Mouse (Mus musculus): ENCODE results near the gene Bcl11a. TPM values are rescaled to one million over a fixed set of nuclear protein-coding genes. Genes with fewer than 3 reads are reported as not detected.
A peak's percentile ranks its signal among the peaks of the same experiment; 100 is the strongest.

Bcl11a gene
- polyA plus RNA-seq (2012; rRNA removed) = 9.5 and 10.4 TPM in 2 replicates

DNA sequence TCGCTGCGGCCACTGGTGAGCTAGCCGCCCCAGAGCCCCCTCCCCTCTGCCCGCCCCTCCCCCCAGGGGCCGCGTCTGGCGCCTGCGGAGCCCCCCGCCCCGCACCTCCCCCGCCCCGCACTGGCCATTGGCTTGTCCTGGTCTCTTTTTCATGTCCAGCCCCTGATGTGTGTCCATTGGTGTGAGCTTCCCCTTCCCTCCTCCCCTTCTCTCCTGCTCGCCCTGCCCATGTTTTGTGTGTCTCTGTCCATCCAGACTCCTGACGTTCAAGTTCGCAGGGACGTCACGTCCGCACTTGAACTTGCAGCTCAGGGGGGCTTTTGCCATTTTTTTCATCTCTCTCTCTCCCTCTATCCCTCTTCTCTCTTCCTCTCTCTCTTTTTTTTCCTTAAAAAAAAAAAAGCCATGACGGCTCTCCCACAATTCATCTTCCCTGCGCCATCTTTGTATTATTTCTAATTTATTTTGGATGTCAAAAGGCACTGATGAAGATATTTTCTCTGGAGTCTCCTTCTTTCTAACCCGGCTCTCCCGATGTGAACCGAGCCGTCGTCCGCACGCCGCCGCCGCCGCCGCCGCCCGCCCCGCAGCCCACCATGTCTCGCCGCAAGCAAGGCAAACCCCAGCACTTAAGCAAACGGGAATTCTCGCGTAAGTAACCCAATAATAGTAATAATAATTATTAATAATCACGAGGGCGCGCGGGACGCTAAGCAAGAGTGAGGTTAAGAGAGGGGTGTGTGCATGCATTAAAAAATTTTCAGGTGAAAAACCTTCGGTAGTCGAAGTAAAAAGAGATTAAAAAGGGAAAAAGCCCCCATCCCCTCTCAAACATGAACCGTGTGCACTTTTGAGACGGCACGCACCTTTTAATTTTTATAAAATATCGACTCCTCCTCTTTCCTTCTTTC lies at the start of gene Bcl11a:
Gene Bcl11a (plus strand): TSS at position 262 of the 911 bp plus-strand sequence.
- DNase-seq = peak in 1 of 2 experiments; percentile 12
- no peak within 1 kb of the TSS for H3K27ac ChIP-seq (ENCODE audit: insufficient read depth, low read length)
- H3K4me3 ChIP-seq (replicated peaks; ENCODE audit: insufficient read depth, low read depth, low read length) = peak within 1 kb of the TSS; percentile 59
- H3K27me3 ChIP-seq (ENCODE audit: control insufficient read depth, insufficient read depth, low read length) = peaks cover 23% of the 10 kb centered on the region; the same call in 1 of the 2 replicates
- no peaks in the 10 kb centered on the region; the same call in 1 of the 2 replicates for H3K4me1 ChIP-seq (ENCODE audit: control insufficient read depth, insufficient read depth, low read length)
- 2% methylated on average over 39 of the region's 51 CpGs for WGBS
- no peak for TF ChIP-seq CTCF (IDR thresholded peaks at IDR 0.05; ENCODE audit: borderline replicate concordance, insufficient read depth, low read depth, low read length)
- TF ChIP-seq POLR2A (IDR thresholded peaks at IDR 0.05; ENCODE audit: borderline replicate concordance, insufficient read depth, low read length) = no peak

DNA sequence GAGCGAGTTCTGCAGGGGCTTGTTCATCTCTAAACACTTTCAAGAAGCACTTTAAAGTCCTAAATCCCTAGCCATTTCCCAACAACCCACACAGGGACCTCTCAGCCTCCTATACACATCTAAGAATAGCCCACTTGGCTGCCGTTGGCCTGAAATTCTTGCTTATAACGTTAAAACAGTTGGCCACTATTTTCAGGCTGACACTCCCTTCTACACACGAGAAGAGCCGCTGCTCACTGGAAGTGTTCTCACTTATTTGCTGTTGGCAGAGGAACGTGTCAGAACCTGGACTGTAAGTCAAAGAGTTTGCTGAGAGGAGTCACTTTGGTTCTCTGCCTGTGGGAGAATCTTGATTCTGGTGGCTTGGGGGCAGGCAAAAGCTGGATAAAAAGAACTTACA lies 33.8 kb upstream of the Bcl11a start:
- no peak for TF ChIP-seq CTCF (IDR thresholded peaks at IDR 0.05; ENCODE audit: borderline replicate concordance, insufficient read depth, low read depth, low read length)
- no peak for TF ChIP-seq POLR2A (IDR thresholded peaks at IDR 0.05; ENCODE audit: borderline replicate concordance, insufficient read depth, low read length)
- H3K4me3 ChIP-seq (replicated peaks; ENCODE audit: insufficient read depth, low read depth, low read length) = no peak overlapping the region
- DNase-seq = no peak
- H3K27me3 ChIP-seq (ENCODE audit: control insufficient read depth, insufficient read depth, low read length) = no peaks in the 10 kb centered on the region
- WGBS = 62% methylated on average over 6 of the region's 6 CpGs
- H3K27ac ChIP-seq (ENCODE audit: insufficient read depth, low read length) = no peak overlapping the region
- H3K4me1 ChIP-seq (ENCODE audit: control insufficient read depth, insufficient read depth, low read length) = no peaks in the 10 kb centered on the region

DNA sequence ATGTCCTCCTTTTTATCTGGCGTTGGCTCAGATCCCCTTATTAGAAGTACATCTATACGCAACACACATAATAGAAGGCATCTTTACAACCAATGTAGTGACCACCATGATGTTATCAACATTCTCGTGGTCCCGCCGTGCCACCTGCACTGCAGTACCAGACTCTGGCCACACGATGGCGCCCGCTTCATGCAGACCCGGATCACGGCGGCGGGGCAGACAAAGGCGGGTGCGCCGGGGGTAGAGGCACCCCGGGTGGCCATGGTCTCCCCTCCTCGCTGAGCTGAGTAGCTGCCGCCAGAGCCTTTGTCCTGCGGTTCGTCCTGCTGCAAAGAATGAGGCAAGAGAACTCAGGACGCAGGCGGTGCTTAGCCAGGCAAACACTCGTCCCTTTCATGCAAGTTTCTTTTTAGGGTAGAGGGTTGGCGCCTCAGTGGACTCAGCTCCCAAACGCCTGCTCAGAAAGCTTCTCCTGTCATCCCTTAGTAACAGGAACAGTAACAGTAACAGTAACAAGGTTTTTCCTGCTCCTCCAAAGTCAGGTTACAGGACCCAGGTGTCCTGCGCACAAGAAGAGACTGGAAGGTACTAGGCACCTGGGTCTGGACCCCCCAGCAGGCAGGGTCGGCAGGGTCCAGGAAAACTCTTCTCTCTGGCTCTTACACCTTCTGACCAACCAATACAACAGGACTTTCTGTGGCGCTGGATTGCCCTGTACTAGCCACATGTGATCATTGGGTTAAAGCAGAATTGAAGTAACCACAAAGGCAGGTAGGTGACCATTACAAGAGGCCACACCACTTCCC lies 28.4 kb upstream of the Bcl11a start:
- no peaks in the 10 kb centered on the region for H3K4me1 ChIP-seq (ENCODE audit: control insufficient read depth, insufficient read depth, low read length)
- peak overlapping the region; percentile 24 for H3K4me3 ChIP-seq (replicated peaks; ENCODE audit: insufficient read depth, low read depth, low read length)
- peak; percentile 44 to 72 for DNase-seq
- 5% methylated on average over 28 of the region's 28 CpGs for WGBS
- TF ChIP-seq CTCF (IDR thresholded peaks at IDR 0.05; ENCODE audit: borderline replicate concordance, insufficient read depth, low read depth, low read length) = peak; percentile 96
- no peak for TF ChIP-seq POLR2A (IDR thresholded peaks at IDR 0.05; ENCODE audit: borderline replicate concordance, insufficient read depth, low read length)
- H3K27ac ChIP-seq (ENCODE audit: insufficient read depth, low read length) = no peak overlapping the region
- no peaks in the 10 kb centered on the region for H3K27me3 ChIP-seq (ENCODE audit: control insufficient read depth, insufficient read depth, low read length)

GRCm38 (mm10) chr11:24050032-24050757 lies 27.7 kb upstream of the Bcl11a start:
- Histone ChIP-seq H3K27me3 (ENCODE audit: control insufficient read depth, insufficient read depth, low read length) (no peaks in the 10 kb centered on the region), H3K4me3 (replicated peaks; ENCODE audit: insufficient read depth, low read depth, low read length) (no peak overlapping the region), H3K4me1 (ENCODE audit: control insufficient read depth, insufficient read depth, low read length) (no peaks in the 10 kb centered on the region), H3K27ac (ENCODE audit: insufficient read depth, low read length) (no peak overlapping the region)
- TF ChIP-seq POLR2A (IDR thresholded peaks at IDR 0.05; ENCODE audit: borderline replicate concordance, insufficient read depth, low read length) = no peak
- TF ChIP-seq CTCF (IDR thresholded peaks at IDR 0.05; ENCODE audit: borderline replicate concordance, insufficient read depth, low read depth, low read length) = no peak
- no peak for DNase-seq
- WGBS = 87% methylated on average over 11 of the region's 11 CpGs

- TF ChIP-seq POLR2A (IDR thresholded peaks at IDR 0.05; ENCODE audit: borderline replicate concordance, insufficient read depth, low read length) (no peak), CTCF (IDR thresholded peaks at IDR 0.05; ENCODE audit: borderline replicate concordance, insufficient read depth, low read depth, low read length) (no peak)
- Histone ChIP-seq H3K27me3 (ENCODE audit: control insufficient read depth, insufficient read depth, low read length) (no peaks in the 10 kb centered on the region), H3K4me3 (replicated peaks; ENCODE audit: insufficient read depth, low read depth, low read length) (no peak overlapping the region), H3K27ac (ENCODE audit: insufficient read depth, low read length) (no peak overlapping the region), H3K4me1 (ENCODE audit: control insufficient read depth, insufficient read depth, low read length) (no peaks in the 10 kb centered on the region)
- WGBS = 76% methylated on average over 6 of the region's 6 CpGs
- DNase-seq = no peak
Measured at GRCm38 (mm10) chr11:24052882-24053281, 25.0 kb upstream of the Bcl11a start.

DNA sequence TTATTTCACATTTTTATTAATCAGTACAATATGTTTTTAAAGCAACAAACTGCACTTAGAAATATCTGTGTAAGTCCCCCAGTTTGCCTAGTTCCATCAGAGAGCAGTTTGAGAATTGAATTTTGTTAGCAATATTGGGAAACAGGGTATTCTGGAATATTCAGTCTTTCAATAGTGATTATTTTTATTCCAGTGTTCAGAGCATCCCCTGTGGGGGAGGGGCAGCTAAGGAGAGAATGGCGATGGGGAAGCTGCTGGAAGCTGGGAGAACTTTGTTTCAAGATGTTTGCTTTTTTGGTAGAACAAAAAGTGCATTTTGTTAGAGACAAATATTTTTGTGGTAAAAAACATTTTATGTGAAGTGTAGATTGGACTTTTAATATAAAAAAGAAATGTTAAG lies 18.7 kb upstream of the Bcl11a start:
- Histone ChIP-seq H3K27ac (ENCODE audit: insufficient read depth, low read length) (no peak overlapping the region), H3K4me3 (replicated peaks; ENCODE audit: insufficient read depth, low read depth, low read length) (no peak overlapping the region), H3K27me3 (ENCODE audit: control insufficient read depth, insufficient read depth, low read length) (peaks cover 2% of the 10 kb centered on the region; the same call in 1 of the 2 replicates), H3K4me1 (ENCODE audit: control insufficient read depth, insufficient read depth, low read length) (no peaks in the 10 kb centered on the region)
- no peak for DNase-seq
- TF ChIP-seq CTCF (IDR thresholded peaks at IDR 0.05; ENCODE audit: borderline replicate concordance, insufficient read depth, low read depth, low read length) (no peak), POLR2A (IDR thresholded peaks at IDR 0.05; ENCODE audit: borderline replicate concordance, insufficient read depth, low read length) (no peak)
- 44% methylated on average over 1 of the region's 1 CpGs for WGBS

DNA sequence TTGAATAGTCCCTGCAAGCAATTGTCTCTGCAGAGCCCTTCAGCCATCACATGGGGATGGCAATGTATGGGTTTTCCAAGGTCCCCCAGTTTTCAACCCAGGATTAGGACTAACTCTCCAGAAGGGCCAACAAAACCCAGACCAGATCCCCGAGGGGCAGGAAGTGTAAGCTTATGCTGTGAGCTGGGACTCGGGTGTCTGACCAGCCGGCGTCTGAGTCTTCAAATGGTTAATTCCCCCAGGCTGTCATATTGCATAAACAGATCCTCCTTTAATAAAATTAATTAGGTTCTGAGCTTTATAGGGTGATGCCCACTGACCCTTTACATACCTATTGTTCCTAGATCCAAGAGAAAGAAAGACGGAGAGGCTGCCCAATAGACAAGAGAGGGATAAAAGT lies 17.4 kb upstream of the Bcl11a start:
- no peak for DNase-seq
- Histone ChIP-seq H3K4me3 (replicated peaks; ENCODE audit: insufficient read depth, low read depth, low read length) (no peak overlapping the region), H3K27ac (ENCODE audit: insufficient read depth, low read length) (no peak overlapping the region), H3K27me3 (ENCODE audit: control insufficient read depth, insufficient read depth, low read length) (peaks cover 2% of the 10 kb centered on the region; the same call in 1 of the 2 replicates), H3K4me1 (ENCODE audit: control insufficient read depth, insufficient read depth, low read length) (no peaks in the 10 kb centered on the region)
- WGBS = 15% methylated on average over 5 of the region's 5 CpGs
- TF ChIP-seq CTCF (IDR thresholded peaks at IDR 0.05; ENCODE audit: borderline replicate concordance, insufficient read depth, low read depth, low read length) (no peak), POLR2A (IDR thresholded peaks at IDR 0.05; ENCODE audit: borderline replicate concordance, insufficient read depth, low read length) (no peak)

Measured in cerebellum, adult 2 months (tissue).